Mouse (Mus musculus) retina, adult 2 months (tissue): ENCODE measurements around the gene Fgf3.
"Not testable (repeated sequence)": the region's sequence is repeated elsewhere in the genome, so short reads cannot be mapped to it uniquely, and the experiment has no call there.

Experiments
- DNase-seq: peaks from one replicate; pipeline ENCODE4 v3.0.0-alpha.2; 2012; ENCODE audit warnings: low read depth, low spot score

The Fgf3 gene

DNA sequence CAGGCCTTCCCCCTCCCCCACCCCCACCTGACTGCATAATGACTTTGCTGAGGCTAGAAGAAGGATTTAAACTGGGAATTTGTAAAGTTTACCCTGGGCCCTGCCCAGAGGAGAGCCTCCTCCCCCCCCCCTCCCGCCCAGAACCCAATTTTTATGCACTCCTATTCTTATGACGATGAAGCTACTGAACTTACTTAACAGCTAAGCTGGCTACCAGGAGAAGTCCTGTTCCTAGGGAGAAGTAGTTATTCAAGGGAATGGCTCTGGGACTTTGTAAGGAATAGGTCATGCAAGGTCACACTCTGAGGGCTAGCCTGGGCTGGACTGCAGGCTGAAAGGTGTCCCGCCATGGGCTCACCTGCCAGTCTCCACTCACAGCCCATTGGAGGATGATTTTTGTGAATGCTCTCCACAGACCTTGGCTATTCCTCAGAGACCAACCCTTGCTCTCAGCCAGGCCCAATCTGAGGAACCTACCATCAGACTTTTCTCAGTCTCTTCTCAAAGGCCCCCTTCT lies 20.0 kb downstream of the Fgf3 start:
- DNase-seq = no peak

GRCm38 (mm10) chr7:144858702-144859101 lies 20.8 kb downstream of the Fgf3 start:
- DNase-seq = no peak

GRCm38 (mm10) chr7:144861056-144861768 lies 23.3 kb downstream of the Fgf3 start:
- DNase-seq = no peak

- no peak for DNase-seq
These were observed 23.8 kb downstream of the Fgf3 start for GRCm38 (mm10) chr7:144861769-144862070.

- no peak for DNase-seq
These were observed 24.2 kb downstream of the Fgf3 start for GRCm38 (mm10) chr7:144862126-144862525.

DNA sequence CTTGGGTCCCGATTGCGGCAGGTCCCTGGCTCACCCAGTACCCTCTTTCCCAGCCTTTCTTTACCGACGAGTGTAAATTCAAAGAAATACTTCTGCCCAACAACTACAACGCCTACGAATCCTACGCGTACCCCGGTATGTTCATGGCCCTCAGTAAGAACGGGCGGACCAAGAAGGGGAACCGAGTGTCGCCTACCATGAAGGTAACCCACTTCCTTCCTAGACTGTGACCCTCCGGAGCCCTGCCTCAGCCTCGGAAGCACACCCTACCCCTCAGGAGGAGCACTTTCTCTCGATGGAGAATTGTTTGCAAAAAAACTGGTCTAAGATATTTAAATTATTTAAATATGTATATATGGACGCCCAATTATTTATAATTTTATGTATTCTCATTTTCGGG lies 24.8 kb downstream of the Fgf3 start:
- no peak for DNase-seq

GRCm38 (mm10) chr7:144863196-144863595 lies 25.3 kb downstream of the Fgf3 start:
- DNase-seq = no peak

DNA sequence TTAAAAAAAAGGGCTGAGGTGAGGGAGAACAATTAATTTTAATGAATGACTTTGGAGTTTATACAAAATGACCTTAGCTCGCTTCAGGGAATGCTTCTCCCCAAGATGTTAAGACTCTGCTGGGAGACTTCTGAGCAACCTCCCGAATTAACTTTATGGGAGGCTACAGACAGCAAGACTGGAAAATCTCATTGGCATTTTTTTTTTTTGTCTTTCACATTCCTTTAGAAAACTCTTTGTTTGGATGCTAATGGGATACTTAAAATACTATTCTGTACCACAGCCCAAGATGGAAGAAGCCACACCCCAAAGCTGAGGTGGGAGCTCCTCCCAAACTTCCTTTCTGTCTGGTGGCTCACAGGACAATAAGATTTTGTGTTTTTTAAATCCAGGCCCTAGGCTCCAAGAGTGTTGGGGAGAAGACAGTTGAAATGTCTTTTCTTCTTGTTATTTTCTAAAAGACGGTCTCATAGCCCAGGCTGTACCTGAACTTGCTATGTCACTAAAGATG lies 26.3 kb downstream of the Fgf3 start:
- DNase-seq = no peak

DNA sequence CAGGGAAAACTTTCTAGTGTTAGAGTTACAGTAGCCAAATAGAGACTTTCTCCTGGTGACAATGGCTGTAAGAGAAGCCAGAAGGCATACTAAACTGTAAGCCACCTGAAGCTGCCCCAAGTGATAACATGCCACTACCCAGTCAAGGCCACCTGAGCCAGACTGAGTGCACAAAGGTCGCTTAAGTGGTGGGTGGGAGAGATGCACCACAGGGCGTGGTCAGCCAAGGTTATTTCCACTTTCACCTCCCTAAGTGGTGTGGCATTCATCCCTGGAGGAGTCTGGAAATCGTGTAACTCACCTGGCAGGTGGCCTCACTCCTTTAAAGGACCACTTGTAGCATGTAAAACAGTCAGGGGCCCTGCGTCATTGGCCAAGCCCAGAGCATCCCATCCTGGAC lies 29.3 kb downstream of the Fgf3 start:
- DNase-seq = no peak

DNA sequence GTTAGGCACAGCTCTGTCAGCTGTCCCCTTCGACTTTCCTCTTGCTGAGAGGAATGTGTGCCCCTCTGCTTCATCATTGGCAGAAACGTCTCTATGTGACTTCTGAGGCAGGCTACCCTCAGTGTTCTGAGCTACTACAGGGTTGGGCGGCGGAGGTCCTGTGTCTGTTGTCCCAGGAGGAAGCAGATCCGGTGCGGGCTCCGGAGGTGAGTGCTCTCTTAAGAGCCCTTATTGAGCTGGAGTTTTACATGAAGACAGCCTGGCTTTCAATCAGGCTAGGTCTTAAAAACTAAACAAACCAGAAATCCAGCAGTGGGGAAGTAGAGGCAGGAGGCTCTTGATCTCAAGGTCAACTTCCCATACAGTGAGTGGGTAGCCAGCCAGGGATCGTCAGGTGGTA lies 29.7 kb downstream of the Fgf3 start:
- DNase-seq = no peak

GRCm38 (mm10) chr7:144872420-144872819 lies 34.5 kb downstream of the Fgf3 start:
- no peak for DNase-seq

DNA sequence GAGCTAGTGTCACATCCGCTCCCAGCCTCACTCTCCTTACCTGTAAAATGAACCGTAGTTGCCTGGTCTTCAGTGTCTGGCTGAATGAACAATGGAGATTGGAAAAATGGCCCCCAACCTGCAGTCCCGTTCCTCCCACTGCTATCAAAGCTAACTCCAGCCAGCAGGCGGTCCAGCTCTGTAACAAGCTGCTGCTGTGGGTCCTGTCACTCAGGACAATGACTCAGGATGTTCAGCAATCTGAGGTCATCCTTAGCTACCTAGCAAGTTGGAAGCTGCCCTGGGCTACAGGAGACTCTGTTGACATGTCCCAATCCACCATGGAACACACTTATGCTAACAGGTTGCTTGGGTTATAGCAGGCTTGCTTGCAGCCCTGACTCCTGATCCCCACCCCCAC lies 35.3 kb downstream of the Fgf3 start:
- DNase-seq = no peak

DNA sequence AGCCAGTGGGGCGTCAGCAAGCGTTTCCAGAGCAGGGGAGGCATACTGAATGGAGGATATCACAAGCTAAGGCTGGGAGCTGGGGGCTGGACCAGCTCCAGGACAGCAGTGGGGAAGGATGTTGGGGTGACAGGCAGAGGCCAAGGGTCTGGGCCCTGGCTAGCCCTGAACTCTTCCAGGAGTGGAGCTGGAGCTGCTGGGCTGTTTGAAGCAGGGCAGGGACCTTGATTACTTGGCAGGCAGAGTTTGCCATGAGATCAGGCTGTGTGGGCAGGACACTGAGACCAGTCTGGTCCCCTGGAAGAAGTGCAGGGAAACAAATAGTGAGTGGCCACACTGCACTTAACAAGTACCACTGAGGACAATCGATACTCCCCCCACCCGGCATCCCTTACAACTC lies 36.3 kb downstream of the Fgf3 start:
- no peak for DNase-seq

- DNase-seq = no peak
These were observed 40.5 kb downstream of the Fgf3 start for GRCm38 (mm10) chr7:144878401-144878800.

GRCm38 (mm10) chr7:144883106-144883505 lies 45.2 kb downstream of the Fgf3 start:
- DNase-seq = no peak

- no peak for DNase-seq
These were observed 49.8 kb downstream of the Fgf3 start for GRCm38 (mm10) chr7:144887672-144888071.

GRCm38 (mm10) chr7:144888564-144889299 lies 50.8 kb downstream of the Fgf3 start:
- DNase-seq = no peak

- DNase-seq = not testable (repeated sequence)
These were observed 52.8 kb downstream of the Fgf3 start for GRCm38 (mm10) chr7:144890661-144891060.

GRCm38 (mm10) chr7:144891863-144892262 lies 54.0 kb downstream of the Fgf3 start:
- DNase-seq = no peak

DNA sequence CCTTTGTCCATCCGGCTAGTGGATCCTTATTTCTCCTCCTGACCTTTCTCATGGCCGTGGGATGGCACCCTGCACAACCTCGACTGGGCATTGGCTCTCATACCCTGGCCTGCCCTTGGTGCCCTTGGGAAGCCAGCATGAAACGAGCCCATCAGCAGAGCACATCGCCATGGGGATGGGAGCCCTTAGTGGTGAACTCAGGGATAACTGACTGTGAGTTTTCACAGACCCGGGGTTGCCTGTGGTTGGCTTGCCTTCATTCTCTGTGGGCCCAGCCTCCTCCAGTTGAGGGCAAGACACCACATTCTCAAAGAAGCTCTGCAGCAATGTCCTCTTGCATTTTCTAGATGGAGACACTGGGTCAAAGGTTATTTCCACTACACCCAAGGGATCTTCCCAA lies 54.4 kb downstream of the Fgf3 start:
- DNase-seq = no peak
